Mouse (Mus musculus) kidney, postnatal 25 days (tissue): ENCODE measurements at regions not wholly inside any gene's neighbourhood (a gene's known extent, or its start where the extent isn't known, plus 50 kb on each side); places are given as distances from the start of the nearest gene placed in this dataset.

Source experiments
- DNase-seq, 2 experiments: peaks; one replicate each; pipeline ENCODE4 v3.0.0; 2021; ENCODE audit warnings: mixed read lengths in 2 of 2

- no peak for DNase-seq
These were observed 66.8 kb upstream of the Tbl1x start for GRCm38 (mm10) chrX:77443852-77444492.

- DNase-seq = no peak
These were observed 64.1 kb upstream of the Tbl1x start for GRCm38 (mm10) chrX:77446755-77447154.

- DNase-seq = no peak
These were observed 58.7 kb upstream of the Tbl1x start for GRCm38 (mm10) chrX:77451977-77452675.
